Mouse (Mus musculus) limb, embryonic 14.5 days (tissue): Measurements from ENCODE around the gene Gpr55. TPM values are rescaled to one million over a fixed set of nuclear protein-coding genes. Genes with fewer than 3 reads are reported as not detected.
"Not testable (repeated sequence)": the region's sequence is repeated elsewhere in the genome, so short reads cannot be mapped to it uniquely, and the experiment has no call there.

Experiments
- ATAC-seq: fragments of 200-750 bp; cut with Nextera tagmentation; 2 replicates; pipeline ENCODE4 v1.8.0; 2017; ENCODE audit warnings: low read depth, moderate number of reproducible peaks, moderate TSS enrichment; ENCODE audit not compliant: low FRiP score
- DNase-seq: peaks from one replicate; pipeline ENCODE4 v3.0.0-alpha.2; 2015; ENCODE audit warnings: low spot score
- H3K27ac ChIP-seq: fragments of 300-500 bp; sonication (generic); replicated peaks from 2 replicates; pipeline ENCODE4 v1.5.1; 2014; ENCODE audit warnings: low read depth, mild to moderate bottlenecking, low read length, moderate library complexity, mixed read lengths
- H3K27me3 ChIP-seq: fragments of 300-500 bp; sonication (generic); 2 replicates; pipeline ENCODE4 v1.6.1; 2014; ENCODE audit warnings: low read length, mixed read lengths; ENCODE audit not compliant: control insufficient read depth, insufficient read depth
- H3K36me3 ChIP-seq: fragments of 300-500 bp; sonication (generic); 2 replicates; pipeline ENCODE4 v1.6.1; 2014; ENCODE audit warnings: mild to moderate bottlenecking, low read length, moderate library complexity, mixed read lengths; ENCODE audit not compliant: control insufficient read depth, insufficient read depth
- H3K4me1 ChIP-seq: fragments of 300-500 bp; sonication (generic); 2 replicates; pipeline ENCODE4 v1.6.1; 2014; ENCODE audit warnings: antibody characterized with exemption, low read length, mixed read lengths; ENCODE audit not compliant: control insufficient read depth, insufficient read depth
- H3K4me2 ChIP-seq: fragments of 300-500 bp; sonication (generic); replicated peaks from 2 replicates; pipeline ENCODE4 v1.6.1; 2014; ENCODE audit warnings: low read depth, mild to moderate bottlenecking, low read length, moderate library complexity; ENCODE audit not compliant: severe bottlenecking
- H3K4me3 ChIP-seq: fragments of 300-500 bp; sonication (generic); replicated peaks from 2 replicates; pipeline ENCODE4 v1.5.1; 2014; ENCODE audit warnings: low read length
- H3K9ac ChIP-seq: fragments of 300-500 bp; sonication (generic); 2 replicates; pipeline ENCODE4 v1.6.1; 2014; ENCODE audit warnings: mild to moderate bottlenecking, low read depth, low read length, moderate library complexity; ENCODE audit not compliant: severe bottlenecking
- H3K9me3 ChIP-seq: fragments of 300-500 bp; sonication (generic); 2 replicates; pipeline ENCODE4 v1.6.1; 2016; ENCODE audit warnings: low read length; ENCODE audit not compliant: control insufficient read depth
- POLR2A ChIP-seq: fragments of 200-500 bp; IDR thresholded peaks from 2 replicates; pipeline ENCODE4 v1.8.0; 2012; ENCODE audit warnings: inconsistent platforms, mild to moderate bottlenecking, moderate library complexity, borderline replicate concordance; ENCODE audit not compliant: insufficient read depth, insufficient read length; ENCODE audit errors: extremely low read depth
- WGBS: fragments of 180-500 bp; shearing (Covaris S2); extraction: QIAGEN DNeasy Blood & Tissue Kit; methylation state at CpG from one replicate; pipeline ENCODE4 v1.1.7; 2014; 5-methylcytosine and 5-hydroxymethylcytosine counted together
- polyA plus RNA-seq, 2 experiments: library from polyadenylated mRNA; depleted of rRNA in 1 of 2; stranded (reverse) in 1 of 2; unstranded in 1 of 2; fragments of >200 nt; fragmentation: Nextera tagmentation in 1 of 2; extraction: Ambion mirVana in 1 of 2; gene quantifications; 2 replicates each; pipeline versions ENCODE4 v1.2.1 to v1.2.3; 2012 to 2014

Gpr55 gene
- polyA plus RNA-seq, 2 experiments = 0.11 TPM; not detected in 1

DNA sequence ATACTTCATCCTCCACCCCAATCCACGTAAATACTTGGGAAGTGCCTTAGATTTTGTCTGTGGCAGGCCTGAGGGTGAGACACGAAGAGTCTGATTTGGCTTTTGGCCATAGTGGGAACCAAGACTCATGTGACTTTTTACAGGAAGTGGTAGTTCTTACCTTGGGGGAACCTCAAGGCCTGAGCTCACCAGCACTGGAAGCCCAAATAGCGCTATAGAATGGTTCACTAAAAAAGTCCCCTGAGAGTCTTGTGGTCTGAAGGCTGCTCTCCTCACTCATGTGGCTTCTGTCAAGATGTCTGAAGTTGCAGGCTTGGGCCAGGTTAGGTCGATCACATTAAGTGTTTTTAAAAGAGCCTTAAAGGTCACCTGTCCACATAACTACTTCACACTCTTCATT, 37.2 kb upstream of the Gpr55 start:
- Histone ChIP-seq H3K4me1 (no peaks in the 10 kb centered on the region), H3K4me2 (no peak overlapping the region), H3K4me3 (no peak overlapping the region), H3K9ac (no peak overlapping the region), H3K9me3 (no peaks in the 10 kb centered on the region), H3K27ac (no peak overlapping the region), H3K27me3 (no peaks in the 10 kb centered on the region), H3K36me3 (no peaks in the 10 kb centered on the region)
- TF ChIP-seq POLR2A = no peak
- DNase-seq (no peak), ATAC-seq (no peak)
- WGBS = 75% methylated on average over 4 of the region's 4 CpGs

DNA sequence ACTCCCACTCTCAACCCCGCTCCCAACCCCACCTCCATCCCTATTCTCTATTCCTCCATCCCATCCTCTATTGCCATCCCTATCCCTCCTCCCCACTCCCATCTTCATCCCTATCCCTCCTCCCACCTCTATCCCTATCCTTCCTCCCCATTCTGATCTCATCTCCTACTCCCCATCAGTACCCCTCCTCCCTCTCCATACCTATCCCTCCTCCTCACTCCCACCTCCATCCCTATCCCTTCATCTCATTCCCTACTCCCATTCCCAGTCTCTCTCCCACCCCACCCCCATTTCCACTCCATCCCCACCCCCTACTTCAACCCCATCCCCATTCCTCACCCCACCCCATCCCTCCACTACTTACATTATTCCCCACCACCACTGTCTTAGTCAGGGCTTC, 36.4 kb upstream of the Gpr55 start:
- ATAC-seq = no peak
- Histone ChIP-seq H3K4me1 (no peaks in the 10 kb centered on the region), H3K4me3 (no peak overlapping the region), H3K4me2 (no peak overlapping the region), H3K9me3 (no peaks in the 10 kb centered on the region), H3K27me3 (no peaks in the 10 kb centered on the region), H3K27ac (no peak overlapping the region), H3K36me3 (no peaks in the 10 kb centered on the region), H3K9ac (no peak overlapping the region)
- WGBS = 96% methylated on average over 1 of the region's 1 CpGs
- DNase-seq = no peak
- no peak for TF ChIP-seq POLR2A

DNA sequence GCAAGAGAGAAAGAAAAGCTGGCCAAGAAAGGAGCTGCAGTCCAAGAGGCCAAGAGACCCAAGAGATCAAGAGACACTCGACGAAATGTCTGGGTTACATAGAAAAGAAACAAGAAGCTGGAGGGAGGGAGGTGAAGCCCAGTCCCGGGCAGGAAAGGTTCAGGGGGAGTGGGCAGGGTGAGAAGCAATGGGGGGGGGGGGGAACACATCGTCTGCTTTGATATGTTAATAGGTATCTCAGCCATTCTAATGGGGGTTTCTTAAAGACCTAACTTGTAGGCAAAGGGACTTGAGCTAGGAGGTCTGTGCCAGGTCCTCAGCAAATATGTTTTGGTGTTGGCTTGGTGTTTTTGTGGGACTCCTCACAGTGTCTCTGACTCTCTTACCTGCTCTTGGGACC, 32.7 kb upstream of the Gpr55 start:
- no peak for TF ChIP-seq POLR2A
- H3K36me3 ChIP-seq = no peaks in the 10 kb centered on the region
- no peak overlapping the region for H3K4me3 ChIP-seq
- WGBS = 74% methylated on average over 3 of the region's 4 CpGs
- H3K9ac ChIP-seq = no peak overlapping the region
- no peaks in the 10 kb centered on the region for H3K9me3 ChIP-seq
- H3K4me2 ChIP-seq = no peak overlapping the region
- H3K27ac ChIP-seq = no peak overlapping the region
- ATAC-seq (no peak), DNase-seq (no peak)
- H3K27me3 ChIP-seq = no peaks in the 10 kb centered on the region
- H3K4me1 ChIP-seq = no peaks in the 10 kb centered on the region

DNA sequence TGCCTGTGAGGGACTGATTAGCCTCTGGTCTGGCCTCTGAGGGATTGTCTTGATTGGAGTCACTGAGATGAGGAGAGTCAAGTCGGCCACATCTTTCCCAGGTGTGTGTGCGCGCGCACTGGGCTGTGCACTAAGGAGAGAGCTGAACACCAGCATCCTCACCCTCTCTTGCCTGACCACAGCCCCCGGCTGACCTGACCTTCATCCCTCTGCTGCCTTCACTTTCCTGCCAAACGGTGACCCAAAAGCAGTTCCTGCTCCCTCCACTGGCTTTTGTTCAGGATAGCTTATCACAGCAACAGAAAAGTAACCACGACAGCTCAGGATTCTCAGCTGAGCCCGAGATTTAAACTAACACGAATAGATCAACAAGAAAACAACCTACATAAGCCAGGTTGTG, 31.4 kb upstream of the Gpr55 start:
- Histone ChIP-seq H3K9ac (no peak overlapping the region), H3K27me3 (no peaks in the 10 kb centered on the region), H3K36me3 (no peaks in the 10 kb centered on the region), H3K9me3 (no peaks in the 10 kb centered on the region), H3K4me3 (no peak overlapping the region), H3K4me2 (no peak overlapping the region), H3K4me1 (no peaks in the 10 kb centered on the region), H3K27ac (no peak overlapping the region)
- WGBS = 83% methylated on average over 9 of the region's 9 CpGs
- ATAC-seq = no peak
- no peak for TF ChIP-seq POLR2A
- DNase-seq = no peak

DNA sequence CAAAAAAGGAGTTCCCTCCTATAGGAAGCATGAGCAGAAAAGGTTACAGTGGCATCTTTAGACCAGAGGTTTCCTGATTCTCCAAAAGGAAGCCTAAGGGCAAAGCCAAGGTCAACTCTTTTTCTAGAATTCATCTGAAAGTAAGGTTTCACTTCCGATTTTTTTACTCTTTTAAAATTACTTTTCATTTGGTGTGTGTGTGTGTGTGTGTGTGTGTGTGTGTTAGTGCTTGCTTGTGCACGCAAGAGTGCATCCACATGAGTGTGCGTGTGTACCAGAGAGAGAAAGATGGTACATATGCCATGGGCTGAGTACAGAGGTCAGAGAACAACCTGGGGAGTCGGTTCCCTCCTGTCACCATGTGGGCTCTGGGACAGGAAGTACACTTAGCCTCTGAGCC, 28.1 kb upstream of the Gpr55 start:
- WGBS = 85% methylated on average over 4 of the region's 4 CpGs
- H3K27ac ChIP-seq, ATAC-seq, H3K27me3 ChIP-seq, H3K36me3 ChIP-seq, DNase-seq, H3K4me3 ChIP-seq, H3K4me1 ChIP-seq, H3K9me3 ChIP-seq, H3K9ac ChIP-seq, H3K4me2 ChIP-seq: not testable (repeated sequence)

DNA sequence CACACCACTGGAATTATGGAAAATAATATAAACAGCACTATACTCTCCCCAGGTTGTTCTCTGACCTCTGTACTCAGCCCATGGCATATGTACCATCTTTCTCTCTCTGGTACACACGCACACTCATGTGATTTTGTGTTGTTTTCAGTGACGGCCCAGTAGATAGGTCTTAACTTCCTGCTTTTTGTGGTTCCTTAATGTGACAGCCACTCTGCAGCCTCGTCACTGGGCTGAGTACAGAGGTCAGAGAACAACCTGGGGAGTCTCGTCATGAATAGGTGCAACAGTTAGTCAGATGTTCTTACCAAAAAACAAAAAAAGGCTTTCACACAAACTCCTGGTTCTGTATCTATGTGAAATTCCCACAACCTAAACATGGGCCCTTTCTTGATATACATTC, 27.5 kb upstream of the Gpr55 start:
- Histone ChIP-seq H3K9me3 (no peaks in the 10 kb centered on the region), H3K4me1 (no peaks in the 10 kb centered on the region), H3K27ac (no peak overlapping the region), H3K4me2 (no peak overlapping the region), H3K27me3 (no peaks in the 10 kb centered on the region), H3K4me3 (no peak overlapping the region), H3K9ac (no peak overlapping the region), H3K36me3 (no peaks in the 10 kb centered on the region)
- no peak for TF ChIP-seq POLR2A
- DNase-seq (no peak), ATAC-seq (no peak)
- WGBS = 78% methylated on average over 4 of the region's 4 CpGs
